Mouse (Mus musculus): ENCODE data around the gene Olfr1438-ps1.
"Not testable (repeated sequence)": the region's sequence is repeated elsewhere in the genome, so short reads cannot be mapped to it uniquely, and the experiment has no call there.

The Olfr1438-ps1 gene

DNA sequence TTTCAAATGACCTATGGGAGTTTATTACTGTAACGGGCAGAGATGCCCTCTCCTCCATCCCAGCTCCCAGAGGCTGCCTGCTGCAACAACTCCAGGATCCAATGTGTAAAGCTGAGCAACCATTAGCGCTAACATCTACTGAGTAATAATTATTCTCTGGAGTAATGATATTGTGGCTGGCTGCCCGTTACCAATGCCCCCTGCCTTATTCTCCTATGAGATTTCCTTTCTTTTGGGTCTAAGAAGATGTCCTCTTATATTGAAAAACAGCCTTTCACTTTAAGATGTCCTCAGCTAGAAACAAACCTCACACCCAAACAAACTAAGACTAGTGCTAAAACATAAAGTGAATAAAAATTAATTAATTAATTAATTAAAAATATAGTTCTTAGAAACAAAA is at the start of gene Olfr1438-ps1:
Gene Olfr1438-ps1 (minus strand): TSS at position 101 of the 400 bp plus-strand sequence.
- no peak for DNase-seq (ENCODE audit: low read depth, low spot score)

GRCm38 (mm10) chr19:12374465-12375025 is 38.8 kb upstream of the Olfr1438-ps1 start:
- no peak for DNase-seq (ENCODE audit: low read depth, low spot score)

DNA sequence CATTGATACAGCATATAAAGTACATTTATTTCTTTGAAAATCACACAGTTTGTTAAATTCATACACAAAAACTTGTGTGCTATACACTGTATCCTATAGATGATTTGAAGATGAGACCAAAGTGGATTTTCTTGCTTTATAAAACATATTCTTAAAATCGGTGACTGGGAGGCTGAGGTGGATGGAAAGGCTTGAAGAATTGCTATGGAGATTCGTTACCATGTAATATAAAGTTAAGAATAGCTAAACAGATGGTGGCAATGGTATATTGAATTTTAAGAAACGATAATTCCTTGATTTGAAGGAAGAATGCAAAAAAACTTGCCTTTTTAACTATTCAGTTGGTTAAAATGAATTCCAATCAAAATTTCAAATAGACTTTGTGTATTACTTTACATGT is 37.3 kb upstream of the Olfr1438-ps1 start:
- DNase-seq (ENCODE audit: low read depth, low spot score), result no peak

- DNase-seq (ENCODE audit: low read depth, low spot score), result no peak
Measured at GRCm38 (mm10) chr19:12325001-12325400, 10.7 kb downstream of the Olfr1438-ps1 start, which contains the start of gene Olfr1437. Gene Olfr1437, minus strand, starts transcription at chr19:12325101.

- not testable (repeated sequence) for DNase-seq (ENCODE audit: low read depth, low spot score)
Measured at GRCm38 (mm10) chr19:12299030-12299429, 36.7 kb downstream of the Olfr1438-ps1 start, which contains the start of gene Olfr1436. Gene Olfr1436, minus strand, starts transcription at chr19:12299130.

DNA sequence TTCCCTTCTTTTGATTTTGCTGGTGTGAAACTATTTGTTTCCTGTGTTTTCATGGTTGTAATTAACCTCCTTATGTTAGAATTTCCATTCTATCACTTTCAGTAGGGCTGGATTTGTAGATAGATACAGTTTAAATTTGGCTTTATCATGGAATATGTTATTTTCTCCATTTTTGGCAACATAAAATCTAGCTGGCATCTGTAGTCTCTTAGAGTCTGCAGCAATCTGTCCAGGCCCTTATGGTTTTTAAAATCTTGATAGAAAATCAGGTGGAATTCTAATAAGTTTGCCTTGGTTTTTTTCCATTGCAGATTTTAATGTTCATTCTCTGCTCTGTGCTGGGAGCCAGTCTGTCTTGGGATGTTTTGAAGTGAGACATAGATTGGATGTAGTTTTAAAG is 42.7 kb downstream of the Olfr1438-ps1 start:
- no peak for DNase-seq (ENCODE audit: low read depth, low spot score)

DNA sequence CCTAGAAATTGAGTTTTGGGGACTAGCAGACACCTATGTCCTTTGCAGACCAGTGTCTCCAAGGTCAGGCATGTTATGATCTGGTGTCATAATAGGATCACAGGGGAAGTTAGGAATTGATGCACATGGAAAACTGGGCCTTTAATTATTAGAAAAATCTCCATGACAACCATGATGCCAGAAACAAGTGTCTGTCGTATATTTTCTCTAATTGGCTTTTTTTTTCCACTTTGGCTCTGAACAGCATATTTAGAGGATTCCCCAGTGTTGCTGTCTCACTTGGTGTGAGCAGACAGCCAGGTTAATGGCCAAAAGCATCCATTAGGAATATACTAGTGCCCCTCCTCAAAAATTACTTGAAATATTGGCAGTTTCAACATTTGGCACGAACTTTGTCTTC is 56.2 kb downstream of the Olfr1438-ps1 start, which contains the start of gene Olfr1434:
Gene Olfr1434 (plus strand): TSS at position 301 of the 400 bp plus-strand sequence.
- no peak for DNase-seq (ENCODE audit: low read depth, low spot score)
